Comparison of ENCODE assay signal across 18 mouse cellular contexts in genomic region chr3:107018286-107018685, GRCm38 (mm10).
"Had no signal": no experiment of that assay in that cellular context is flagged by ENCODE, and none has a peak within 500 bp of the region (broad histone marks: within the 10 kb centered on the region; RNA-seq: fewer than 3 reads in every experiment).

No protein-coding gene starts in this region.

- H3K27ac ChIP-seq: kidney, postnatal 0 days; limb, embryonic 10.5 days; limb, embryonic 13.5 days; liver, embryonic 12.5 days; liver, embryonic 15.5 days; lung, embryonic 15.5 days; stomach, embryonic 15.5 days had no signal

- DNase-seq: kidney, adult 2 months; kidney, postnatal 25 days; liver; lung, adult 18-20 months; lung, postnatal 10 days; lung, postnatal 36 days; midbrain, embryonic 14.5 days; right cerebral cortex, postnatal 14 days; spleen, adult 18-20 months; thymus, postnatal 25 days had no signal

- ATAC-seq: intestine, postnatal 0 days; liver, embryonic 12.5 days had no signal

- H3K4me3 ChIP-seq: limb, embryonic 10.5 days; limb, embryonic 13.5 days; liver, embryonic 12.5 days; liver, embryonic 15.5 days; lung, embryonic 15.5 days; stomach, embryonic 15.5 days had no signal
